Mouse (Mus musculus): ENCODE measurements around the gene Exoc3l4.
A peak's percentile ranks its signal among the peaks of the same experiment; 100 is the strongest.

Gene Exoc3l4

DNA sequence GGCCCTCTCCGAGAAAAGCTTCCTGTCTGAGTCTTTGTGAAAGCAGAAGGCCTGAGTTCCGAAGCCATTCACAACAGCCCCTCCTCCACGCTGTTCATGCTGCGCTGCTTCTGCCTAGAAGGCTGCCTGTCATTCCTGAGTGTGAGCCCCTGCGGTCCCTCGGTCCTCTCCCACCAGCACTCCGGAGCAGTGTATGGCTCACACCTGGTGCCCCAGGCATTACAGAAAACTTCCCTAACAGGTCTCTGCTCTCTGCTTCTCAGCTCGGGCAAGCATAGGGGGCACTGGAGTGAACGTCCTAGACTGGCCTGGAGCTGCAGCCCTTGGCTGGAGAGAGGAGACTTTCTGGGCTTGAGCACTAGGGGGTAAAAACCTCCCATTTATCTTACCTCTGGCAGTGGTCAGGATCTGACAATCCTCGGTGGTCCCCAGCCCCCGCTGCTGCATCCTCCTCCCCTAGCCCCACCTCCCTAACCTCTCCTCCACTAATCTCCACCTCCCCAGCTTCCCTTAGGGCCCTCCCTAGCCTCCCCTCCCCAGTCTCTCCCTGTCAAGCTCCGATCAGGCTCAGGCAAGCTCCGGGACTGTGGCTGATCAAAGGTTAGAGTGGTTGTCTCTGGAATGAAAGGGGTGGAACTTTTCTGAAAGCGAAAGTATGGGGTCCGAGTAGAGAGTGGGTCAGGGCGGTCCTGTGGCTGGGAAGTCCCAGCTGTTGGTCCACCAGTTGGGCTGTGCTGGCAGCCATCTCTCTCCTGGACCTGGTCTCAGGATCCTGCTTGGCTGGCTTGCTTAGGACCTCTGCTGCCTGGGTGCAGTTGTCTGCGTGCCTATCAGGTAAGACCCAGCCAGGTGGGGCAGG lies at the start of gene Exoc3l4:
TSS of gene Exoc3l4 (plus strand) at position 97 of the 859 bp plus-strand sequence.
- no peak for DNase-seq

DNA sequence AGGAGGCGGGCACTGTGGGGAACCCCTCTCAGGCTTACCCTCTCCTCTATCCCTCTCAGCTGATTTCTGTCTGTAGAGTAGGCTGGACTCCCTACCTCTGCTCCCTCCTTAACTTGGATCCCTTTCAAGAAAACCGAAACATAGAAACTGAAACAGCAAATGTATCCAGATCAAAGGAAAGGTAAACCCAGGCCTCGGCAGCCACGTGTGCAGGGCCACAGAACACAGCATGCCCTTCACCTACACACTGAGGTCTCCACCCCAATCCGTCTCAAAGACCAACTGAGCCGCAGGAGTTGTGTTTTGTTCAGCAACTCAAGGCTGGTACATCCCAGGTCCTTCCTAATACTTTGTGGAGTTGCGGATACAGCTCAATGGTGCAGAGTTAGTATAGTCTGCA lies 49.8 kb upstream of the Exoc3l4 start:
- DNase-seq, result no peak

DNA sequence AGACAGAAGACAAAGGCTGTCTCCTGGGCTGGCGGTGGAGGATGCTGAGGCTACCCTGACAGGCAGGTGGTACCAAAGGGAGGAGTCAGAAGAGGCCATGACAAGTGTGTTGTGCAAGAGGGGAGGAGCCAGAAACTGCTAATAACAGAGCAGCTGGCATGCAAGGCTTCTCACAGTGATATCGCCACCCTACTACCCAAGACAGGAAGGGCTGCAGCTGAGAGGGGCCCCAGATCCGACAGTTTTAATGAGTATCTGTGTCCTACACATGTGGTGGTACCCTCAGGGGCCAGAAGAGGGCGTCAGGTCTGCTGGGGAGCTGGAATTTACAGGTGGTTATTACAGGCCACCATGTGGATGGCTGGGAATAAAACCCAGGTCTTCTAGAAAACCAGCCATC lies 46.6 kb upstream of the Exoc3l4 start:
- DNase-seq, result no peak

DNA sequence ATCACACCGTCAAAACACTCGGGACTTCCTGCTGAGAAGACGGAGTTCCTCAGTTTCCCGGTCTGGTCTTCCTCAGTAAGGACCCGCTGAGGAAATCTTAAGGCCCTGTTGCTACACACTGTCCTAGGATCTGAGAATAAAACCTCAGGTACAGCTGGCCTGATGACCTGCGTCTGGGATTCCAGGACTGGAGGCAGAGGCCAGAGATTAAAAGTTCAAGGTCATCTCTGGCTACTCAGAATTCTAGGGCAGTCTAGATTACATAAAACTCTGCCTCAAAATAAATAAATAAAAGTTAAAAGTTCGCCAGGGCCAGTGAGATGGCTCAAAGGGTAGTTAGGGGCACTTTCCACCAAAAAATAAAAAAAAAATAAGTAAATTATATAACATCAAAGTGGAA lies 44.9 kb upstream of the Exoc3l4 start:
- no peak for DNase-seq

DNA sequence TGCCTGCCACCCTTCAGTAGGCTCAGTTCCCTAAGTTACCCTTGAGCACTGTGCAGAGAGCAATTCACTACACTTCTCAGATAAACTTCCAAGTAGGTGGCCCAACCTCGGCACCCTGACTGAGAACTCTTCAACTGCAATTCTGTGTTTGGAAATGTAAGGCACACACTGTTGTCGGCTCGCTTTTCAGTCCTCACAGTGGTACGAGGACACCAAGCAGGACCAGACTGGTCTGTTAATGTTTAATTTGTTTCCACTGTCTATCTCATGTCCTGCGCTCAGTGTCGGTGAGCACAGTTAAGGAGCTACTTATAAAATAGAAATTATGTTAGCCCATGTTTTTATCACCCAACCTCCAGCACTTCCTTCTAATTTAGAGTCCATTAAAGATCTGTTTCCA lies 43.4 kb upstream of the Exoc3l4 start:
- no peak for DNase-seq

DNA sequence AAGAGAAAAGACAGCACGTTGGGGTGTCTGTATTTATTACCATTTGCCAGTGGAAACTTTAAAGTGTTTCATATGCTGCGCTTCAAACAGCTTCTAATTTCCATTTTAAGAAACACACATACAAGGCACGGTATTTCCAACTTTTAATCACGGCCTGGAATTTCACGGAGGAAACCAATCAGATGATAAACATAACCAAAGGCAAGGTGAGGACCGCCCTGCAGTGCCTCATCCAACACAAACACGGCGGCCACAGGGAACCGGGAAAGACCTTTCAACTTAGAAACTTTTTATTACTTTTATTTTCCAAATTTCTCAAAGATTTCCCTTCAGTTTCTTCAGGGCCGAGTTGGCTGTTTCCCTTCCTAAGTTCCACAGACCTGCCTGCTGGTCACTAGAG lies 42.1 kb upstream of the Exoc3l4 start:
- no peak for DNase-seq

DNA sequence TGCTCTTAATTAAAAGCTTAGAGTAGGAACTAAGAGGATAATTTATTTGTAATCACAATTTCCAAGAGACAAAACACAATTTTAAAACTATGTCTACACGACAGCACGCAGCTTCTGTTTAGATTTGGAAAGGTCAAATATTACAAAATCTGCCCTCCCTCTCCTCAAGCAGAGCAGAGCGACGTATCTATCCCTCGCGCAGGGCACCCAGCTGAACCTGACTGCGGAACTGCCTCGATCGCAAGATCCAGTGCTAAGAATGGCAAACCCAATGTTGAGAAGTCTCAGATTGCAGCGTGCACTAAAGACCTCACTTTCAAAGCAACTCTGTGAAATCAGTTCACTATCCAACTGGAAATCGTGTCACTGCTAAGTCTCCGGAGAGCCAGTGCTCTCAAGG lies 41.3 kb upstream of the Exoc3l4 start:
- DNase-seq, result no peak

DNA sequence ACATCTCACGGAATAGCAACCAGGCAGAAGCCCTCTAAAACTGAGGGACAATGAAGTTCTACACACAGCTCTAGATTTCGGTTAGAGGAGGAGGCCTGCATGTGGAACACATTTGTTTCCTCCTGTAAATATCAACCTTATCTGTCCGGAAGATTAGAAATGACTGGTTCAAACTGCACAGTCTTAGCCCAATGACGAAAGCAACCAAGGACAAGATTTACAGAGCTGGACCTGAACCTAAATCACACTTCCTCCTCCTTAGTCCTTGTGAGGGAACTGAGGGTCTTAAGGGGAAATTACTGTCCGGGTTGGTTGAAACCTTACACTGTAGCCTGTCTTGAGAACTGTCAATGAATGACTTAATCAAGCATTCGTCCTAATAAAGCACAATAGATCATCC lies 40.8 kb upstream of the Exoc3l4 start:
- DNase-seq, result no peak

DNA sequence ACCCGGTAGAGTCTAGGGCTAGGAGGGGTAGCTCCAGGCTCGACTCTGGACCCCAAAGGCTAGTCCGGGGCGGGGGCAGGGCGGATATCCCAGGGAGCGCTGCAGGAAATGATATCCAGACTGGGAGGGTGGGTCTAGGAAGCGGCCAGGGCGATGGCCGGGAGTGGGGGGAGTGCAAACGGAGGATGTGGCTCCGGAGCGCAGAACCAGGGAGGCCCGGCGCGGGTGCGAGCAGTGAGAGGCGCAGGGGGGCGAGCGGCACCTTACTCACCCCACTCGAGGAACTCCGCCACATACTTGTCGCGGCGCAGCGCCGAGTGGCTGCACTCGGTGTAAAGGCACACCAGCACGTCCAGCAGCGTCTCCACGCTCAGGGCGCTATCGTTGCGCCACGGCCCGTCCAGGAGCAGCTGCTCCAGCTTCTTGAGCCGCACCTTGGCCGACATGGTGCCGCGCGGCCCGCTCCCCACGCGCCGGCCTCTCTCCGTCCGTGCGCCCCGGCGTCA lies 39.9 kb upstream of the Exoc3l4 start:
- DNase-seq, result no peak

DNA sequence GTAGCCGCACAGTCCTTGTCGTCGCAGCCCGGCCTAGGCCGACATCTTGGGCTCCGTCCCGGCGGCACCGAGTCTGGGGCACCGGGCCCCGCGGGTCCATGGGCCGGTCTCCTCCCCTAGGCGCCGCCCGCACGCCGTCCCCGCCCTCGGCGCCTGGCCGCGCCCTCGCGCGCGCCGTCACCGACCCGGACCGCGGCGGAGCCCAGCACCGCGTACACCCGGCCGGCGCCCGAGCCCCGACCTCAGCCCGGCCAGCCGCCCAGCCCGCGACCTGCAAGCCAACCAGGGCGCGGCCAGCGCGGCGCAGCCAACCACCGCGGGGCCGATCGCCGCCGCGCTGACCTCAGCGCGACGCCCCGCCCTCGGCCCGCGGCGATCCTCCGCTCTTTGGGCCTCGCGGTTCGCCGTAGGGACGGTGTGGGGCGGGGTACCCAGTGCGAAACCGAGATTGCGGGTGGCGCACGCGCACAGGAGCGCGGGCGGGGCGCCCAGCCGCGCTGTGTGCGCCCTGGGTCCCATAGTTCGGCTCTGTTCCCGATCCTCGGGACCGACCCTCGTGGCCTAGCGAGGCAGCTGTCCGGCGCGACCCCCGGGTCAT lies 39.3 kb upstream of the Exoc3l4 start, which contains the start of gene Cdc42bpb:
TSS of gene Cdc42bpb (minus strand) at position 343 of the 598 bp plus-strand sequence.
- DNase-seq, result peak; percentile 21 to 22

DNA sequence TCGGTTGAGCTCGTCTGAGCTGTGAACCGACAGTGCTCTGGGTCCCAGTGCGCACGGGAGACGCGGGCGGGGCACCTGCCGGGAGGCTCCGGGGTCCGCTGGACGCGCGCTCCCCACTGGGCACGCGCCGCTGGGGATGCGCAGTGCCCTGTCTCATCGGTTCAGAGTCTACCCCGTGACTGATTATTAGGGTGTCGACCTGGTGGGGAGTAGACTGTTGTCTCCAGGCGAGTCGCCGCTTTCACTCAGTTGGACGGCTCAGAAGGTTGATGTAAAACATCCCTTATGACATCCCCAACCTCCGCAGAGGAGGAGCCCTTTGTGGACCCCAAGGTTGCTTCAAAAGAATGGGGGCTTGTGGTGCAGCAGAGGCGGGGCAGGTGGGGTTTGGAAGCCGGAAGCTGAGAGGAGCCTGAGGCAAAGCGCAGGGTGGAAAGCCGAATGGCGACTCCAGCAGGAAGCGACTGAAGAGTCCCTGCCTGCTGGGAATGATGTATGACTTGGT lies 38.8 kb upstream of the Exoc3l4 start:
- no peak for DNase-seq

DNA sequence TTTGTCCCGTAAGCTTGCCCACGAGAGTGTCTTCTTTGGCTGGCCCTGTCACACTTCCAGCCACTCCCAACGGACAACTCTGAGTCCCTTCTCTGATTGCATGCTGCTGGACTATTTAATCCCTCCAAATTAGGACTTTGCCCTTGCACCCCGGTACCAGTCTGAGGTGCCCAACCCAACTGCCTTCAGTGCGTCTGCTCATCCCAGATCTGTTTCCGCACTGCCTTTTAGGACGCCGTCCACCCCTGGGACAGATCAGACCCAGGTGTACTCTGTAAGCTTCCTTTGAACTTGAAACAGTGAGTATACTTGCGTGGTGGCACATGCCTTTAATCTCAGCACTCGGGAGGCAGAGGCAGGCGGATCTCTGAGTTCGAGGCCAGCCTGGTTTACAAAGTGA lies 38.0 kb upstream of the Exoc3l4 start:
- DNase-seq, result no peak

DNA sequence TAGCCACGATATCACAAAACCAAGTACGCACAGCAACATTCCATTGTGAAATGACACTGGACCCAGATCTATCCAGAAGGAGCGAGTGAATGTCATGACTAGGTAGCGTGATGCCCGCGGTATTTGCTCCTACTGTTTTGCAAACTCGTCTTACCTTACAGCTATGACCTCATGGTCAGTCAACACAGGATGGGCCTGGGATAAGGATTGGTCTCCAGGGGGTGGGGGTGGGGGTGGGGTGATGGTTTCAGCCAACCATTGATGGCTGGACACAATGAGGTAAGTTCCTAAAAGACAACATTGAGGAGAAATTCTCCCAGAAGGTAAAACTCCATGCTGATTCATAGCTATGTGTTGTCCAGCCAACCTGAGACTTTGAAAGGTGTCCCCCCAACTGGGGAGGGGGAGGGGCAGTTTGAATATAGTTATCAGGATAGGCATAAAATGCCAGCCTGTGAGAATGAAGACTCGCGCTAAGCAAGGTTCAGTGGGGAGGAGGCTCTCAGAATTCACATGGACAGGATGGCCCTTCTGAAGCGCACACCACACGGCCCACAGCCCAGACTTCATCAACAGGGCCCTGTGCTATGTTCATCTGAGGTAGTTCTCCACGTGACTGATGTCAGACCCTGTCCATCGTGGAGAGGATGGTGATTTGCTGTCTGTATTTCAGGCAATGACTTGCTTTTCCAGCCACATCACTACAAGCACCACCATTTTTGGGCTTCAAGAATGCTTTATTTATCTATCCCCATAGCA lies 30.8 kb upstream of the Exoc3l4 start:
- no peak for DNase-seq

DNA sequence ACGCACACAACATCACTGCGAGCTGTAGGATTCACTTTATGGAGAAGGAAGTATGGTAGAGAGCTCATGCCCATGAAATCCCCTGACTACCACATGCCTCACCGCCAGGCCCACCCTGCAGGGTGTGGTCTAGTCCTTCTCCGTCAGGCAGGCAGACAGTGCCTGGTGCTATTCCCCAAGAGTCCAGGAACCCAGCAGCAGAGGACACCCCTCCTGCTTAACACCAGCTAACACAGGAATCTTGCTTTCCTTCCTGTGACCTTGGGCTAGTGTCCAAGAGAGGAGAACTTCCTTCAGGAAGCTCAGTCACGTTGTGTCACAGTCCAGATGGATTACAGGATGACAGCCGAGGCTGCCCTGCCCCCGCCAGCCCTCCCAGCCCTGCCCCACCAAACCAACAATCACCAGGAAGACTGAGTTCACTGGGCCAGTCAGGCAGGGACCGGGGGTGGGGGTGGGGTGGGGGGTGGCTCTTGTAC lies 30.1 kb upstream of the Exoc3l4 start:
- no peak for DNase-seq

DNA sequence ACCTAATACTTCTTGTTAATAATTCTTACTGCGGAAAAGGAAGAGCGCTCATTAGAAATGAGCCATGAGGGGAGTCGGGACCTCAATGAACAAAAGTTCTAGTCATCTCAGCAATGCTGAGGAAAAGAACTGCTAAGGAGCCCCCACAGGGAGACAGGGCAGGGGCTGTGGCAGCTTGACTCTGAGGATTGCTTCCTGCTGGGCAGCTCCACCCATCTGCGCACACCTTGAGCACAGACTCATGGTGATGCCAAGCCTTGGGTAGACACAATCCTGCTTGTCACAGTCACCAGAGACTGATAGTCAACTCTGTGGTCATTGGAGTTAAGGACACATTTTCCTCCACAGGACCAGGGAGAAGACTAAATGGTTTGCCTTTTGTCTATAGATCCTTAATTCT lies 29.7 kb upstream of the Exoc3l4 start:
- DNase-seq, result no peak

DNA sequence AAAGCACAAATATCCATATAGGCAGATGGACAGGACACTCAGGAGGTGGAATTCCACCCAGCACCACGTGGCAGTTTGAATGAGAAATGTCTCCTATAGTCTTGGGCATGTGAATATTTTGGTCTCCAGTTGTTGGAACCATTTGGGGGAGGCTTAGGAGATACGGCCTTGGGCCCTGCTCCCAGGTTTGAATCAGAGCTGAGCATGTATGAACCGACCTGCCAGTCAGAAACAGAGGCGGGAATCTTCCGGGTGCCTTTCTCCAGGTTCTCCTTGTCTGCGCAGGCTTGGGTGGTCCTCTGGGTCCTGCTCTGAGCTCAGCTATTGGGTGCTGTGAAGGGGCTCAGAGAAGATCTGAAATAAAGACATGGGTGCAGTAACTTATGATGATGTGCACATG lies 22.8 kb upstream of the Exoc3l4 start:
- no peak for DNase-seq

DNA sequence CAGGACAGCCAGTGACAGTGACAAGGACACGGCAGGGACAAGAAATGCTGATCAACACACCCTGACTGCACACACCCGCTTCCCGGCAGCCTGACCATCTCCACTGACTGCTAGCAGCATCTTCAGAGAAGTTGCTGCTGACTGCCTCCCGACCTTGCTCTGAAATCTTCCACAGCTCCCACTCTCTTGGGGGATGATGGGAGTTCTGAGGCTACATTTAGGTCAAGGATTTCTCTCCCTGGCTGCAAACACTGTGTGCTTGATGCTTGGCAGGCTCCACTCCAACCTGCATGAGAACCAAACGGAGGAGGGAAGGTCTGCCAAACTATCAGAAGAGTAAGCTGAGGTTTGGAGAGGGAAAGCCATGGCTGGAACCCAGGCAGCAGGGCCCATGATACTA lies 19.8 kb upstream of the Exoc3l4 start:
- no peak for DNase-seq

DNA sequence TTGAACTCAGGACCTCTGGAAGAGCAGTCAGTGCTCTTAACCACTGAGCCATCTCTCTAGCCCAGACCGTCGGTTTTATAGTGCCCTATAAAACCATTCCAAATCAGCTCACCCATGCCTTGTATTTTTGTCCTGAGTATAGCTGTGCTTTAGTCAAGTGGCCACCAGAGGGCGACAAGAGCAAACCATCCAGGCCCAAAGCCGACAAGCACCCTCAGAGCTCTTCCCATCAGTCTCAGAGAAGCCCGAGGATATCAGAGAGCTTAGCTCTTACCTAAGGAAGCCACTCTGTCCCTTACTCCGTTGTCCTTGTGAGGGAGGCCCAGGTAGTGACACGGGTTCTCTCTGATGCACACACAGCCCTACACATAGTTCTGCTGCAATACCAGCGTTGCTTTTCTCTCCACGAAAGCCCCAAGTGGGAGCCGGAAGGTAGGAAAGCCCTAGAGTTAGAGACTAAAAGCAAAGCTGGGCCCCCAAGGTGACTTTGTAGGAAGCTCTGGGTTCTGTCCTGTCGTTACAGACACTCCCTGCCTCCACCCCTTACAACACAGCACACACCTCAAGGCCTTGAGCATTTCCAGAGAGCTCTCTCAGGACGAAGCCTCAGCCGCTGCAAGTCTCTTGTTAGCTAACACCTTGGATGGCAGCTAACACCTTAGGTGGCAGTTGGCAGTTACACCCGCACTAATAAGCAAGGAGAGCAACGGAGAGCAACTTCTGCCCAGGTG lies 15.2 kb upstream of the Exoc3l4 start:
- DNase-seq, result peak; percentile 33 to 52

DNA sequence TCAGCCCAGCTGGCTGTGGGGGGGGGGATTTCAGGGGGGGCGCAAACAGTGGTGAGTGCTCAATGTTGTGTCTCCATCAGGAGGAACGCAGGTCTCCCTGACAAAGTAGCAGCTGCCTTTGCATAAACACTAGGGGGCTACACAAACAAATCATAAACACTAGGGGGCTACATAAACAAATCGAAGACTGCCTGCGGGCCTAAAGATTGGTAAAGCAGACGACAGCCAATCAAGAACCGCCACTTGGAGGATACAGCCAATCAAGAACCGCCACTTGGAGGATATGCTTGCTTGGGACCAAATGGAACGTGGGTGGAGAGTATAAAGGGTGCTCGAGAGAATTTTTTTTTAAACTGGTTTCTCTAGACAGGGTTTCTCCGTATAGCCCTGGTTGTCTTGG lies 11.9 kb upstream of the Exoc3l4 start:
- DNase-seq, result no peak

DNA sequence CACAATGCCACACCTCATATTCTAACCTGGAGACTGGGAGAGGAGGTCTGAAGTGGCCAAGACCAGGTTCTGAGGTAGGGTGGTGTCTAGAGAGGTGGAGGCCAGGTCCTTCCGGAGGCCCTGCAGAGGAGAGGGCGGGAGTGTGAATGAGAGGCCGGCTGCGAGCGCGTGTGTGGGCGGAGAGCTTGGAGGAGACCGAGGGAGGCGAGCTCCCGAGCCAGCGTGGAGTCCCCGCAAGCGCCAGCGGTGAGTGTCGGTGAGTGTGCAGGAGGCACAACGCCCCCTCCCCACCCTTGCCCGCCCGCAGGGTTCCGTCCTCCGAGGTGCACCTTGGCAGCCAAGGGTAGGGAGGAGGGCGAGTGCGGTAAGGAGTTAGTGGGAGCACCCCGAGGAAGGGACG lies 10.2 kb upstream of the Exoc3l4 start, which contains the start of gene Lbhd2:
TSS of gene Lbhd2 (plus strand) at position 188 of the 400 bp plus-strand sequence.
- DNase-seq, result no peak

DNA sequence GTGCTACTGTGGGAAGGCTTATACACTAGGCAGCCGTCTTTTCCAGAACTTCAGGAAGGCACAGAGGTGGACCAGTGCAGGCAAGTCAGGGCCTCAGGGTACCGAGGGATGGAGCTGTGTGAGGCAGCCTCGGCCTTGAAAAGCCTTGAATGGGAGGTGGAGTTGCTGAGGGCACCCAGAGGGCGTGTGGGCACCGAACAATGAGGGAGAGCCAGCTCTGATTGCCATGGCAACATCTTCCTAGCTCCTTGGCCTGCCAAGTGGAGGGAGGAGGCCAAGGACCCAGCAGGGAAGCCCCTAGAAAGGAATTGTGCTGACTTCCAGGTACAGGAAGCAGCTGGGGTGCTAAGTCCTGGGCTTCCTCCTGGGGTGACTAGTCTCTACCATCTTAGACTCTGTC lies 7.2 kb upstream of the Exoc3l4 start:
- no peak for DNase-seq

DNA sequence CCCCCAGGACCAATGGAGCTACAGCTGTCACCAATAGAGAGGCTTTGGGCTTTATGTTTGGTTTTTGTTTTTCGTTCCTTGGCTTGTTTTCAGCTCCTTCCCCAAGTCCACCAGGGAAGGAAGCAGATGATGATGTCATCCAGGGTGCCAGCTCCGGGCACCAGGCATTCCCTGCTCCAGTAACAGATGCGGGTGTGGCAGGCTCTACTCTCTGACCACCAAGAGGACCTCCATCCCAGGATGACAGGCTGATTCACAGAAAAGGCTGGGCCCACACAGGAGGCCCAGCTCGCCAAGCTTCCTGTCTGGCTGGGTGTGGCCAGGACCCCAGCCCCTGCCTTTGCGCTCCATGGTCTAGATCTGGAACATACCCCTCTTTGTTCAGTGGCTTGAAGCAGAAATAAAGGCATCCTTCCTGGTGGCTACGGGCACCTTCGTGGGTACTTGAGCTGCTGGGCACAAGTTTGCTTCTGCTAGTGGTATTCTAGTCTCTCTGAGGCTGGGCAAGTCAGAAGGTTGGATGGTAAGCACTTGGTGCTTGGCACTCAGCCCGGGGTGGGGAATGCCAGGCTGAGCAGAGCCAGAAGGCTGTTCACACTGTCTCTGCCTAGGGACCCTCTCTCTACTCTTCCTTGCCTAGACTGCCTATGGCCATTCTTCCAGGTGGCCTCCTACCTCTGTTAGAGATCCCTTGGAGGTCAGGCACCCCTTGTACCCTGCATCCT lies 5.0 kb upstream of the Exoc3l4 start:
- DNase-seq, result no peak
